Mouse (Mus musculus): ENCODE results near the gene Kcnq1. TPM values are rescaled to one million over a fixed set of nuclear protein-coding genes. Genes with fewer than 3 reads are reported as not detected.

The Kcnq1 gene
- total RNA-seq, 2 experiments from 2014 or later = 1.6 to 1.9 TPM

GRCm38 (mm10) chr7:143284866-143285265, 178.7 kb downstream of the Kcnq1 start:
- no peak for DNase-seq

GRCm38 (mm10) chr7:143285440-143285839, 179.3 kb downstream of the Kcnq1 start:
- DNase-seq = no peak

- DNase-seq = no peak
These were observed 180.5 kb downstream of the Kcnq1 start for GRCm38 (mm10) chr7:143286532-143287290.

GRCm38 (mm10) chr7:143288135-143288534, 182.0 kb downstream of the Kcnq1 start:
- DNase-seq = no peak

GRCm38 (mm10) chr7:143289082-143289849, 183.1 kb downstream of the Kcnq1 start:
- no peak for DNase-seq

- DNase-seq = no peak
These were observed 188.7 kb downstream of the Kcnq1 start for GRCm38 (mm10) chr7:143294690-143295355.

- DNase-seq = peak; percentile 28
These were observed 189.3 kb downstream of the Kcnq1 start for GRCm38 (mm10) chr7:143295356-143296000.

- no peak for DNase-seq
These were observed 189.8 kb downstream of the Kcnq1 start for GRCm38 (mm10) chr7:143296001-143296379.

- peak; percentile 70 for DNase-seq
These were observed 190.2 kb downstream of the Kcnq1 start for GRCm38 (mm10) chr7:143296384-143296801.

- DNase-seq = no peak
These were observed 193.9 kb downstream of the Kcnq1 start for GRCm38 (mm10) chr7:143300037-143300436.

- no peak for DNase-seq
These were observed 194.5 kb downstream of the Kcnq1 start for GRCm38 (mm10) chr7:143300681-143301080.

- DNase-seq = no peak
These were observed 196.0 kb downstream of the Kcnq1 start for GRCm38 (mm10) chr7:143302156-143302555.

- no peak for DNase-seq
These were observed 196.6 kb downstream of the Kcnq1 start for GRCm38 (mm10) chr7:143302593-143303238.

- no peak for DNase-seq
These were observed 197.4 kb downstream of the Kcnq1 start for GRCm38 (mm10) chr7:143303557-143303956.

- no peak for DNase-seq
These were observed 199.6 kb downstream of the Kcnq1 start for GRCm38 (mm10) chr7:143305808-143306207.

- no peak for DNase-seq
These were observed 201.8 kb downstream of the Kcnq1 start for GRCm38 (mm10) chr7:143308001-143308400.

GRCm38 (mm10) chr7:143310311-143310710, 204.1 kb downstream of the Kcnq1 start:
- DNase-seq = no peak

- DNase-seq = no peak
These were observed 204.7 kb downstream of the Kcnq1 start for GRCm38 (mm10) chr7:143310847-143311246.

- DNase-seq = no peak
These were observed 205.3 kb downstream of the Kcnq1 start for GRCm38 (mm10) chr7:143311471-143311870.

- peak; percentile 54 for DNase-seq
These were observed 207.6 kb downstream of the Kcnq1 start for GRCm38 (mm10) chr7:143313572-143314319.

GRCm38 (mm10) chr7:143318512-143318911, 212.3 kb downstream of the Kcnq1 start:
- DNase-seq = no peak

Measured in gastrocnemius, postnatal 10 days (tissue).